Mouse (Mus musculus): ENCODE results near the gene Mgll.

Gene Mgll

DNA sequence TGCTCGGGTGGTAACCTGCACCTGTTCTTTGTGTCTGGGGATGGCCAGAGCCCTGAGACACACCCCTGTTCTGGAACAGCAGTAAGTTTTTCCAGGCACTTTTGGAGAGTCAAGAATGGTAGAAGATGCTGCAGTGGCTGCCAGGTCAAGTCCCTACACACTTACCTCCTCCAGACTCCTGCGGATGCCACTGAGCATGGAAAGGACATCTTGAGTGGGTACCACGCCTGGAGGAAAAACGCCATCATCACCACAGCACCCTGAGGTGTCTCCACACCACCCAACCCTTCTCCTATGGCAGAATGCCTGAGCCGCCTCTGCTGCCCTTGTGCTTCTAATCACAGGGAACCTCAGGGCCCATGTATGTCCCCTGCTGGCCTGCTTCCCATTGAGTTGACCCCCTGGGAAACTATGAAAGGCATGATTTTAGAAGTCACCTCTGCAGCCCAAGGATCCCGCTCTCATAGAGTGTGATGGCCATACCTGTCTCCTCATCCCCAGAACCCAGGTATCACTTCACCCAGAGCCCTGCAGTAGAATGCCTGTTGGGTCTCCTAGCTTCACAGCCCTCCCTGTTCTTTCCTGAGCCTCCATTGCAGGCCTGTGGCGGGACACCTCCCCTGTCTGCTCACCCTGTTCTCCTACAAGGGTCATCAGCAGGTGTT lies 120.8 kb downstream of the Mgll start:
- DNase-seq (ENCODE audit: low read depth, low spot score) = no peak

DNA sequence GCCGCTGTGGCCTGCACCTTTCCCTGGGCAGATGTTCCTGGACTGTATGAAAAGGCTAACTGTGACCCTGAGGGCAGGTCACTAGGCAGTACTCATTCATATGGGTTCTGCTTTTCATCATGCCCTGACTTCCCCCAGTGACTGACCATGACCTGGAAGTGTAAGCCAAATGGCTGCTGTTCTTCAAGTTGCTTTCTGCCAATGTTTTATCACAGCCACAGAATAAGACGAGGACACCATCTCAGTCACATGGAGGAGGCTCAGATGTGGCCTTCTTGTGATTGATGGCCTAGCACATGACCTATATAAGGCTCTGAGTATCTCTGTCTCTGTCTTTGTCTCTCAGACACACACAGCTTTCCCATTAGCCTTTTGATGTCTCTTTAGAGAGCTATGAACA lies 123.4 kb downstream of the Mgll start:
- DNase-seq (ENCODE audit: low read depth, low spot score) = no peak

DNA sequence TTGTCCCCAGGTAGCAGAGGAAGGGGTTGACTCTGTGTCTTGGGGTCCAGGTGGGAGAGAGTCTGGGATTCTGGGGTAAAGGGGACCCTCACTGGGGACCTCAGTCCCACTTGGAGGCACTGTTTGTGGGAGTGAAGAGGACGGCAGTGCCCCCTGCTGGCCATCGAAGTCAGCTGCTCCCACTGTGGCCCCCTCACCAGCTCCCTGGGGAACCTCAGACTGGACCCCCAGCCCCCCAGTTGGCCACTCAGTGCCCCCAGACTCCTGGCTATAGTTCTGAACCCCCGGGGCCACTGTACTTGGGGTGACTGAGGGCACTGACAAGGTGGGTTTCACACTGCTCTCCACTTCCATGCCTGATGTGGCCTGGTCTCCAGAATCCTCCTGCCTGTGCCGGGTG lies 125.1 kb downstream of the Mgll start:
- DNase-seq (ENCODE audit: low read depth, low spot score) = no peak

DNA sequence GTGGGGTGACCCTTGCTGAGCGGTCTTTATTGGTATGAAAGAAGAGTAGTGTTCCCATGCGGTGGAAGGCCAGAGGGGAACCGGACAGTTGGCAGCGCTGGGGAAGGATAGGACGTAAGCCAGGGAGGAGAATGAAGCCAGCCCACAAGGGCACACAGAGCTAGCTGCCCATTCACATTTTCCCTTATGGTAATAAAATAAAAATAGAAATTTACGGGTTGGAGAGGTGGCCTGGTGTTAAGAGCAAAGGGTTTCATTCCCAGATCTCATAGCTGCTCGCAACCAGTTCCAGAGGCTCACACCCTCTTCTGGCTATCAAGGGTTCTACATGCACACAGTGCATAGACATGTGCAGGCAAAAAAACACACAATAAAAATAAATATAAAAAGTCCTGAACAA lies 125.8 kb downstream of the Mgll start:
- DNase-seq (ENCODE audit: low read depth, low spot score) = no peak

DNA sequence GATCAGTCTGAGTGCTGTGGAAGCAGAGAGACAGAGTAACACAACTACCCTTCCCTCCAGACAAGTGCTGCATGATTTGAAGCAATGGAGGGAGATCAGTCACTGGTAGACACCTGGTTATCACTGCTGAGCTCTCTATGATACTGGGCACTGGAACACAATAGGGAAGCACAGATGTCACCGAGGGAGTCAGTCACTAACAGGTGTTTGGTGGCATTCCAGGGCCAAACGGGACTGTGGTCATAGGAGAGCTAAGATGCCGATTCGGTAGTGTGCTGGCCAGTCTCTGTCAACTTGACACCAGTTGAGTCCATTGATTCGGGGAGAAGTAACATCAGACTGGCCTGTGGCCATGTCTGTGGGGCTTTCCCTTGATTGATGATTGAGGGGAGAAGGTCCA lies 130.3 kb downstream of the Mgll start:
- no peak for DNase-seq (ENCODE audit: low read depth, low spot score)

DNA sequence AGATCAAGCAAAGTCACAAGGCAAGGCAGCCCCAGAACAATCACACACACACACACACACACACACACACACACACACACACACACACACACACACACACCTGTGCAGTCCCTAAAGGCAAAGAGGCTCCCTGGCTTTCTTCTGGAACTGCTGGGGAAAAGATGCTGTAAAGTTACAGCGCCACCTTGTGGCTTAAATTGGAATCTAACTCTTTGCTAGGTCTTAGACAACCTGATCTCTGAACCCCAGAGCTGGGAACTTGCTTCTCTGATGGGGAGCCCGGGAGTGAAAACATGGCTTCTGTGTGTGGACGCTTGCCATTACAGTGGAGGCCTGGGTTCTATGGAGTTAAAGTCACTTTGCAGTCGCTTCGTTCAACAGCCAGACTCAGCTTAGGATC lies 131.4 kb downstream of the Mgll start:
- no peak for DNase-seq (ENCODE audit: low read depth, low spot score)

DNA sequence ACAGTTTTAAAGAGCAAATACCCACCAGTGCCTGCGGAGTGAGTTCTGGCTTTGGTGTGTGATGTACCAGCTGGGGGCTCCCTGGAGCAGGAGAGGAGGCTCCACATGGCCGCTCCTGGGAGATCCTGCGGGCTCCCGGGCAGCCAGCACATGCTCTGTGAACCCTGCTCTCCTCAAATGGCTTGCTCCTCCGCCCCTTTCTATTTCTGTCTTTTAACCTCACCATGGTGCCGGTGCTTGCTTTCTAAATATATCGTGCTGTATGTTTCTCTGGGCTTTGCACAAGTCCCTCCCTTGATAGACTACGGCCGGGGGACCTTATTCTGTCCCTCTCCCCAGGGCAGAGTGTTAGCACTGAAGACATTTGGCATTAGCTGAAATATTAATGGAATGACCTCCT lies 133.0 kb downstream of the Mgll start:
- no peak for DNase-seq (ENCODE audit: low read depth, low spot score)

DNA sequence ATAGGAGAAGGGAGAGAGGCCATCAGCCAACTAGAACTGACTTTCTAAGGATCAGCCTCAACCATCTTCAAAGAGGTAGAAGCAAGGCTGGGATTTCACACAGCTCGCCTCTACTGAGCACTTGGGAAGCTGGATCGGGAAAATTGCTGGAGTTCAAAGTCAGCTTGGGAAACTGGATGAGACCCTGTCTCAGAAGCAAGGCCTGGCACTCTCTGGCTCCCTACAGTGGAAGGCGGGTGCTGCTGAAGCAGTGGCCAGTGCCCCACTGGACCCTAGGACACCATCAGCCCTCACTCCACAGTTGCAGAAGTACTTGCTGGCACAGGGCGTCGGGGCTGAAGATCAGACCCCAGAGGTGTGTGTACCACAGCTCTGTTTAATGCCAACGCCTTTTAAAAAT lies 133.6 kb downstream of the Mgll start:
- DNase-seq (ENCODE audit: low read depth, low spot score) = no peak

DNA sequence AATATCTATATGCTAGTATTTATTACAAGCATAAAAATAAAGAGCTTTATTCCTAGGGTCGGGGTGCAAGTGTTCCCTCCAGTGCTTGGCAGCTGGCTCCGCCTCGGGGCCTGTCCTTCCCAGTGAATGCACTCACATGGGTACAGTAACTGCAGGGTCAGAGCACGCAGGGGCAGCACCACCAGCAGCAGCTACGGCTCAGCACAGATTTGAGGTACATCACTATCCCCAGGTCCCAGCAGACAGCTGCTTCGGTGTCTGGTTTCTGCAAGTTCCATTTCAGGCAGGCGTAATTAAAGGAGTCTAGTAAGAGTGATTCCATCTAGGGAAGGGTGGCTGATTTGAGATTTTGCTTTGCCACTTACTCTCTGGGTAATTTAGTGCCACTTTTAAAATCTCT lies 134.1 kb downstream of the Mgll start:
- DNase-seq (ENCODE audit: low read depth, low spot score) = no peak

DNA sequence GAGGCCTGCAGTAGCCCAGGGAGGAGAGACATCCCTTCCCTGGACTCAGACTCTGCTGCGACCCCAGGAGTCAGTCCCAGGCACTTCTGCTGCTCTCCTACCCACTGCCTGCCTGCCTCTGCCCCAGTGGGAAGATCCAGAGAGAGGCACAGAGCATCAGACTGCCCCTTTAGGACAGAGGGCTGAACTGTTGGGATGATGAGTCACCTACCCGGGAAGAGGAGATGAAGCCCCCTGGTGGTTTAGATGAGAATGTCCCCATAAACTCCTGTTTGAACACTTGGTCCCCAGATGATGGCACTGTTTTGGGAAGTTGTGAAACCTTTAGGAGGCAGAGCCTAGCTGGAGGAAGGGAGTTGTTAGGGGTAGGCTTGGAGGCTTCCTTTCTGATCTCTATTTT lies 136.7 kb downstream of the Mgll start:
- no peak for DNase-seq (ENCODE audit: low read depth, low spot score)

DNA sequence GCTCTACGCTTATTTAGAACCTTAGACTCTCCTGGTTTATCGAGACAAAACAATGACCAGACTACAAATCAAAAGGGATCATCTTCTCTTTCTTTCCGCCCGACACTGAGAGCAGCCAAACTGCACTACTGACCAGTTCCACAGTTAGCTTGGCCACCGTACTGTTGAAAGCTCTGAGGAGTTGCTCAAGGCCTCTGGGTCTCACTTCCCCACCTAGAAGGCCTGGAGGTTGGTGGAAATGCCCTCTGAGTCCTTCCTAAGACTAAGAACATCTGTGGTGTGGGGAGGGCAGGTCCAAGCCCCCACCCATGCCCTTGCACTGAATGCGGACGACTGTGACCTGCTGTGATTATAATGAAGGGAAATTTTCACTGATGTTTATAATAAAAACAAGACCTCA lies 141.5 kb downstream of the Mgll start:
- DNase-seq (ENCODE audit: low read depth, low spot score) = no peak

DNA sequence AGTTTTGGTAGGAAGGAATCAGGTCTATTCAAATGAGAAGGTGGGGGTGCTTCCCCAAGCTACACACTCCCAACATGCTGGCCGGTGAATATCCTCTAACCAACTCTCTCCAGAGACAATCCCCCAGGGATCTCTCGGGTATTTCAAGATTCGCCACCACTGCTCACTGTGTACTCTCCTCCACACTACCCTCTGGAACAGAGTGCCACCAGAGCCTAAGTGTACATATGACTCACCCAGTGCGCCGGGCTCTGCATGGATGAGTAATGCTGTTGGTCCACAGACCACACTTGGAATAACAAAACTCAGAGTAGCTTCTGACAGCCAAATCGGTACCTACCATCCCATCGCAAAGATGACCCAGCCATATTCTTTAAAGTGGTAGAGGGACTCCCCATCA lies 145.2 kb downstream of the Mgll start:
- DNase-seq (ENCODE audit: low read depth, low spot score) = no peak

DNA sequence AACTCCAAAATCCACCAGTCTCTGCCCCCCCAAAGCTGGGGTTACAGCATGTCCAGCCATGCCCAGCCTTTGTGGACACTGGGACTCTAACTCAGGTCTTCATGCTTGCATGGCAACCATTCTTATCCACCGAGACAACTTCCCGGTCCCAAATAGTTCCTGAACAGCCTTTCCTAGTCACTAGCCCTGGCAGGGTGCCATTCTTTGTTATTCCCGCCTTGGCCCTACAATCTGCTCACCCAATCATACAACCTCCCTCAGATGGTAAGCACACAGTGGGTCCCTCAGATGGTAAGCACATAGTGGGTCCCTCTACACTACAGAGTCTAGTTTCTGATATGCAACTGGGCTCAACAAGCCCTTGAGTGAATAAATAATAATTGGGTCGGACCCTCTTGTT lies 146.4 kb downstream of the Mgll start:
- no peak for DNase-seq (ENCODE audit: low read depth, low spot score)

DNA sequence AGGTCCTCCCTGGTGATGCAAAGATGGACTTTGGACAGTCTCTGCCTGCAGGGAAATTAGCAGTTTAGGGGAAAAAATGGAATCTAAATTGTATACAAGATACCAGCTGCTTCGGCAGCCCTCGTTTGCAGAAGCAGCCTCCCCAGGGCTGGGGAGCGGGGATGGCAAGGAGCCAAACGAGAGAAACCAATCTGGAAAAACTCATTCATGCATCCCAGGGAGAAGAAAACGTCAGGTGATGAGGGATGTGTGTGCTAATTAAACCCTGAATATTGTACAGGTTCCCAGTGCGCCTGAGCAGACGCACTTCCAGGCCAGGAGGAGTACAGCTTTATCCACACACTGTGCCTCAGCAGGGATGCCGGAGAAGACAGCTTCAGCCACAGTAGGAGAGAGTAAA lies 147.3 kb downstream of the Mgll start:
- DNase-seq (ENCODE audit: low read depth, low spot score) = no peak

DNA sequence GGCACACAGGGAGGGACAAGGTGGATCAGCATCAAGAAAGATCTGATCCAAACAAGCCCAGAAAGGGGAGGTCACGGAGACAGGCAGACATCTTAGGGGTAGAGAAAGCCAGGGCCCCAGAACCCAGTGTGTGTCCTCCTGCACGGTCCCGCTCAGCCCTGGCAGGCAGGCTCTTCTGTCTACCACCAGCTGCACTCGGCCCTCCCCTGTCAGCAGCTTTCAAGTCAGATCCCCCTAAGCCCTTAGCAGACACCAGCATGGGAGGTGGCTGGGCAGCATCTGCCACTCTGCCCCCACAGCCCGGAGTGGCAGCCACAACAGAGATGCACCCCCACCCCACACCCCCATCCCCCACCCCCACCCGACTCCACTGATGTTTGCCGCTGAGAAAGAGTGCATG lies 148.6 kb downstream of the Mgll start:
- DNase-seq (ENCODE audit: low read depth, low spot score) = no peak

DNA sequence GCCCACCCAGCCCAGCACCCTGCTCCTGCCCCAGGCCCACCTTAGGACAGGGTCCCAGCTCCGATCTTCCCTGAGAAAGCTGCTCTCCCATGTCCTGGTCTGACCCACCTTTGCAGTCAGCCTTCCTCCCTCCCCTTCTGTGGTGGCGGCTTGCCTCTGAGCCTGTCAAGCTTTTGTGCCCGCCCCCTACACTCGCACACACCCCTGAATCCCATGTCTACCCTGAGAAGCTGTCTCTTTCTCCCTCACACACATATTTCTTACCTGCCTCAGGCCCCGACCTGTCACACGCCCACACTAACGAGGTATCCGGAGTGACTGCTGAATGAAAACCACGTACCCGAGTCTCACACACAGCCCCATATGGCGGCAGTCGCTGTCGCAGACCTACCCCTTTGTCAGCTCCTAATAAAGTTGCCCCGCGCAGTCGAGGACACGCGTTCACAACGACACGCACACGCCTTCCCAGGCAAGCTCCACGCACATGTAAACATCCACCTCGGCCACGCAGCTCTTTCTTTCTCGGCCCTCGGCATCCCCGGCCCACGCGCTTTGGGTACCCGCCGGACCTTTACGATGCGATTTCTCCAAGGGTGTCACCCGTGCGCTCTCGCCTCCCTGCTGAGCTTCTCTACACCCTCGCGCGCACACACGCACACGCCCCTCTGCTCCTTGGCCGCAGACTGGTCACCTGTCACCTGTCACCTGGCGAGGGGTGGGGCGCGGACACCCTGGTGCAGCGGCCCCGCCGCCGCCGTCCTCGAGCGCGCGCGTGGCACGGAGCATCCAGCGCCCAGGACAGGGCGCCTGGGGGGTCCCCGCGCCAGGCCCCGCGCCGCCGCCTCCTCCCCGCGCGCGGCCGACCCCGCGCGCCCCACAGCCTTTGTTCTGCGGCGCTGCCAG lies 150.0 kb downstream of the Mgll start:
- DNase-seq (ENCODE audit: low read depth, low spot score) = no peak

DNA sequence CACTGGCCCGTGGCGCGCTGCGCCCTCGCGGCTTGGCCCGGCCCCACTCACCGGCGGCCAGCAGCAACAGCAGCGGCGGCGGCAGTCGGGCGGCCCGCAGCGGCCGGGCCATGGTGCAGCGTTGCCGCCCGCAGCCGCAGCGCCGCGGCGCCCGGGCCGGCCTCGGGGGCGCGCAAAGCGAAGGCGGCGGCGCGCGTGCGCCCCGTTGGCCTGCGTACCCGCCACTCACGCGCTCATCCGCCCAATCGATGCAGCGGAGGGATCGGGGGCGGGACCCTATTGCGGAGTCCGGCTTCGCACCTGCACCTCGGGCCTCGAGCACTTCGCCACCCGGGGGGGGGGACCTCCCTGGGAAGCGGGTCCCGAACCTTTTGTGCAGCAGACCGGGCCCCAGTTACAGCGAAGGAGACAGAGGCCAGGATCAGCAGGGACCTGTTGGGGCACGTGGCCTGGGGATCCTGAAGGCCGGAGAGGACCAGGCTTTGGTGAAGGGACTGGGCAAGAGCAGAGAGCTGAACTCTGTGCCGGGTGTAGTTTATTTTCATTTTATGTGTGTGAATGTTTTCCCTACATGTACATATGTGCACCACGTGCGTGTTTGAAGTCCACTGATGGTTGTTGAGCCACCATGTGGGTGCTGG lies 150.8 kb downstream of the Mgll start, which contains the start of gene Podxl2:
Gene Podxl2, minus strand, starts transcription at position 177 of the 641 bp plus-strand sequence.
- no peak for DNase-seq (ENCODE audit: low read depth, low spot score)

Data from retina, adult 2 months (tissue).